Mouse (Mus musculus) heart, postnatal 4 days (tissue): Measurements from ENCODE around the gene Unc5b. TPM values are rescaled to one million over a fixed set of nuclear protein-coding genes. Genes with fewer than 3 reads are reported as not detected.
A peak's percentile ranks its signal among the peaks of the same experiment; 100 is the strongest.

Experiments used
- DNase-seq: peaks from one replicate; pipeline ENCODE4 v3.0.0; 2021
- total RNA-seq, 2 experiments: library from RNA; stranded (reverse); gene quantifications; 2 replicates each; pipeline ENCODE4 v1.2.3; 2021

Gene Unc5b
- total RNA-seq, 2 experiments from 2014 or later = 42.1 to 43.3 TPM

- no peak for DNase-seq
Observed at GRCm38 (mm10) chr10:60800295-60801167, 30.9 kb downstream of the Unc5b start.

GRCm38 (mm10) chr10:60797682-60798422 lies 33.5 kb downstream of the Unc5b start:
- DNase-seq = no peak

DNA sequence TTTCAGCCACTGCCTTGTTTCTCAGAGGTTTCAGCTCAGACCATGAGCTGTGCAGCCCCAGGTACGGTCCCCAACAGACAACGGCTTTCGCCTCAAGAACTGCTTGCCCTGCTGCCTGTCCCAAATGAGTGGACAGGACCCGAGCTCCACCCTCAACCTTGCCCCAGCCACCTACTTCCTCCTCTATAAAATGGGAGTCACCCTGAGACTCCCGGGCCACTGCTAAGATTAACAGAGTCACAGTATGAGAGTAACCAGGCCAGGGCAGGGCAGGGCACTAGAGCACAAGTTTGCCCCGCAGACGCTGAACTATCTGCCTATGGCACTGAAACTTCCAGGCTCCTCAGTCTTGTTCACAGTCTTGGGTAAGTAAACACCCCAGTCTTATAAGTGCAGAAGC lies 34.9 kb downstream of the Unc5b start:
- DNase-seq = no peak

DNA sequence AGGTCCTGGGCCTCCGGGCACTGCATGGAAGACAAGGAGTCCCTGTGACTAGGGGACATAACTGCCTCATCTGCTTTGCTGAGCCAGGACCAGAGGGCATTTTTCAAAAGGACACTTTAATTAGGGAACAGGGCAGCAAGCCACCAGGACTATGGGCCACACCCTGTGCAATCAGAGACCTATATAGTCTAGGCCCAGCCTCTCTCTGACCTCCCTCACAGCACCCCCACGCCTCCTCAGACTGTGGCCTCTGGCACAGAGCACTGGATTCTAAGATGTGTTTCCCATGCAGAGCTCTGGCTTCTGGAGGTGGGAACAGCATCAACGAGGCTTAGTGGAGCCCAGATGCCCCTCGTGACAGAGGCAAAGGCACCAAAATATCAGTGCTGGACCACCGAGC lies 35.4 kb downstream of the Unc5b start:
- no peak for DNase-seq

DNA sequence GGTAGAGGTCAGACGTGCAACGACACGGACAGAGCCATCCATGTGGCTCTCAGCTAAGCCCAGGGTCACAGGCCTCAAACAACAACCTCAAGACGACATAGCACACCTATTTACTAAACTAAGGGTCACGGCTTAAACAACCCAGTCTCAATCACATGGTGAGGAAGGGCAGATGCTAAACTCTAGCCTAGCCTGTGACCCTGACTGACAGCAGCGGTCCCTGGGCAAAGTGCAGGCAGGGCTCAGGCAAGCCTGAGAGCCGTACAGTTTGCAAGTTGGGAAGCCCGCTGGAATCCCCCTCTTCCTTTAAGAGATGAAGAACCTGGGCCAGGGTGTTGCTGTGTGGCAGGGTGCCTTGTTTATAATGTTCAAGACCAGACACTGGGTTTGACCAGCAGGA lies 36.6 kb downstream of the Unc5b start:
- no peak for DNase-seq

GRCm38 (mm10) chr10:60794374-60794773 lies 37.0 kb downstream of the Unc5b start:
- no peak for DNase-seq

DNA sequence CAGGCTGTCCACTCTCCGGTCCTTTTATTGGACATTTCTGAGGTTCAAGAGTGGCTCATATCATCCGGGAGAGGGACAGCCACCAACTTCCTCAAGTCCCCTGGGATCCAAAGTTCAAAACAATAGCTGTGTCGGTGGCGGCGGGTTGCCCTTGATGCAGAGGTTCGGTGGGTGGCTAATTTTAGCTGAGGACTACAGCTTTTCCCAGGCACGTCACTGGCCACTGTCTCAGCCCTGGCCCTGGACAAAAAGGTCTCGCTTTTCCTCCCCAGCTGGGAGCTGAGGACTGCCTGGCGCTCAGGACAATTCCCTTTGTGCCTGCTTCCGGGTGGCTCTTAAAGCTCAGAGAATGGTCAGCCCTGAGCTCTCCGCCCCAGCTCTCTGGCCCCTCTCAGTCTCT lies 38.5 kb downstream of the Unc5b start:
- peak; percentile 74 for DNase-seq

GRCm38 (mm10) chr10:60792365-60792764 lies 39.0 kb downstream of the Unc5b start:
- no peak for DNase-seq

DNA sequence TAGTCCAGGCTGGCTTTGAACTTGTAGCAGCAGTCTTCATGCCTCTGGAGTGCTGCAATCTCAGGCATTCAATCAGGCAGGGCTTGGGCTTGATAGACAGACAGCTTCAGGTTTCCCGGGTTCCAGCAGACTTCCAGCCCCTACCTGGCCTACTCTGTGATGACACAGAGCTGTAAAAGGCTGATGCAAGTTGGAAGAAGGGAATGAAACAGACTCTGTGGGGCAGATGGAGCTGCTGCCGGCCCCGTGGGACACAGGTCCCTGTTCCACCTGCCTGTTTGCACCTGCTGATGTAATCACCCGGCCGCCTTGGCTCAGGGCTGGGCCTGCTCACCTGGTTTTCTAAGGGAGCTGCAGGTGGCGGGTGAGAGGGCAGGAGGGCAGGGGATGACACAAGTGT lies 40.5 kb downstream of the Unc5b start:
- no peak for DNase-seq

- DNase-seq = no peak
Observed at GRCm38 (mm10) chr10:60787303-60788074, 43.9 kb downstream of the Unc5b start.

- DNase-seq = no peak
Observed at GRCm38 (mm10) chr10:60783608-60784007, 47.8 kb downstream of the Unc5b start.

GRCm38 (mm10) chr10:60779628-60780027 lies 51.8 kb downstream of the Unc5b start:
- DNase-seq = peak; percentile 85

DNA sequence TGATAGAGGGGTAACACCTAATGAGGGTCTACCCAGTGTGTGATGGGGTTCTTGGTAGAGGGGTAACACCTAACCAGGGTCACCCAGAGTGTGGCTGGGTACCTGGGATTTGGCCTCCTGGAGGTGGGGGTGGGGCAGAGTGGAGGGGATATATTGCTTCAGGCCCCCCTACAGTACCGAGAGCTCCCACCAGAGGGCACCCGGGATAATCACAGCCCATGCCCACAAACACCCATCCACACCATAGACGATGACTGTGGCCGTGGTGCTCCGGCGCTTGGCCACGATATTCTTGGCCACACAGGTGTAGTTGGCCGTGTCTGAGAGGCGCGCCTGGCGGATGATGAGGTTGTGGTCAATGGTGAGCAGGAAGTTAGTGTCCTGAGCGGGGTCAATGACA lies 52.8 kb downstream of the Unc5b start:
- DNase-seq = peak; percentile 72

- peak; percentile 43 for DNase-seq
Observed at GRCm38 (mm10) chr10:60775473-60775872, 55.9 kb downstream of the Unc5b start.

- no peak for DNase-seq
Observed at GRCm38 (mm10) chr10:60774616-60775015, 56.8 kb downstream of the Unc5b start.

- DNase-seq = no peak
Observed at GRCm38 (mm10) chr10:60770855-60771254, 60.5 kb downstream of the Unc5b start.

GRCm38 (mm10) chr10:60768614-60769013 lies 62.8 kb downstream of the Unc5b start:
- DNase-seq = no peak

- no peak for DNase-seq
Observed at GRCm38 (mm10) chr10:60767400-60767799, 64.0 kb downstream of the Unc5b start.

- DNase-seq = no peak
Observed at GRCm38 (mm10) chr10:60762126-60762525, 69.3 kb downstream of the Unc5b start.

- DNase-seq = peak; percentile 96
Observed at GRCm38 (mm10) chr10:60760377-60760776, 71.0 kb downstream of the Unc5b start.

DNA sequence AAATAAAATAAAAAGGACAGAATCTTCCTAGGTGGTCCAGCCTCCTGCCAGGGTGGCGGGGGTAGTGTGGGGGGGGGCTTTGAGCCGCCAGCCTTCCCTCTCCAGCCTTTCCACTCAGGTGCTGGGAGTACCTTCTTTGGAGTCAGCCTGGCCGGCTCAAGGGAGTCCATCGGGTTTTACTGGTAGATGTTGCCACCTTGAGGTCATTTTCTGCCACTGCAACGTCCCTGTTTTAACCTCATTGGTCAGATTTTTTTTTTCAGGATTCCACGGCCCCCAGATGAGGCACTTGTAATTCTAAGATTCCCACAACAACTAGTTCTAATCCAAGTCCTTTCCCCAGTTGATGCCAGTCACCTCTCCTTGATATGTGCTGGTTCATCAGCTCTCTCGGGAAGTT lies 74.4 kb downstream of the Unc5b start:
- DNase-seq = peak; percentile 80

DNA sequence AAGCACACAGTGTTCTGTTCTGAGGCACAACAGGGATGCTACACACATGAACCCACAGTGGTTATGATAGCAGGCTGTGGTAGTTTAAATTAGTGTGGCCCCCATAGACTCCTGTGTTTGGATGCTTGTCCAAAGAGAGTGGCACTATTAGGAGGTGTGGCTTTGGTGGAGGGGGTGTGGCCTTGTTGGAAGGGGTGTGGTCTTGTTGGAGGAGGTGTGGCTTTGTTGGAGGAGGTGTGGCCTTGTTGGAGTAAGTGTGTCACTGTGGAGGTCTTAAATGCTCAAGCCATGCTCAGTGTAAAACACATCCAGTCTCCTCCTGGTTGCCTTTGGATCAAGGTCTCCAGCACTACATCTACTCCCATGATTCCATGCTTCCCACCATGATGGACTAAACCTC lies 75.2 kb downstream of the Unc5b start:
- DNase-seq = no peak

GRCm38 (mm10) chr10:60753941-60754340 lies 77.4 kb downstream of the Unc5b start:
- DNase-seq = no peak
